In the genomic region with DNA sequence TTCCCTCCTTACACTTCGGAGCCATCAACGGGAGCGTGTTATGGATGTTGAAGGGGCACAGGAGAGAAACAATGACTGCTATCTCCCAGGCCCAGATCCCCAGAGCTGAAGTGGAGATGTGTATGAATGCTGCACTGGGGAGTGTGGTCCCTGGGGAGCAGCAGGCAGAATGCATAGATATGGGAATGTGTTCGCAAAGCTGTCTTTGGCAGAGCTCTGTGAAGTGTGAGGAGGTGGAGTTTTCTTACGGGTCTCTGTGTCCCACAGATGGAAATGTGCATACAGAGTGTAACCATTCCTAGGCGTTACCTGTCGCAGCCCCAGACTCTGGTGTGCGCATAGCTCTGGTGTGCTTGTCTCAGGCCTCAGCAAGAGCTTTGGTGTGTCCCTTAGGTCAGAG, we compare ENCODE assay signal across 20 mouse cellular contexts.
"Had no signal": no experiment of that assay in that cellular context is flagged by ENCODE, and none has a peak within 500 bp of the region (broad histone marks: within the 10 kb centered on the region; RNA-seq: fewer than 3 reads in every experiment).

No protein-coding gene starts in this region.

- H3K4me1 ChIP-seq: liver, embryonic 12.5 days; liver, embryonic 15.5 days had no signal

- H3K9ac ChIP-seq: limb, embryonic 13.5 days; liver, embryonic 12.5 days; liver, embryonic 15.5 days; lung, embryonic 15.5 days; neural tube, embryonic 12.5 days; neural tube, embryonic 15.5 days; stomach, embryonic 15.5 days had no signal

- H3K4me3 ChIP-seq: layer of hippocampus, adult 2 months; limb, embryonic 10.5 days; limb, embryonic 13.5 days; liver, embryonic 12.5 days; liver, embryonic 15.5 days; lung, embryonic 15.5 days; midbrain, embryonic 10.5 days; neural tube, embryonic 12.5 days; neural tube, embryonic 15.5 days; stomach, embryonic 15.5 days had no signal

- DNase-seq: kidney, adult 9 months; kidney, postnatal 14 days; layer of hippocampus, adult 9-11 months; lung, adult 18-20 months; lung, postnatal 36 days; retina, postnatal 1 day; right cerebral cortex, postnatal 25 days; spleen, adult 18-20 months; thymus, postnatal 36 days had no signal

- ATAC-seq: liver, embryonic 12.5 days had no signal

- H3K4me2 ChIP-seq: limb, embryonic 13.5 days; liver, embryonic 12.5 days; liver, embryonic 15.5 days; lung, embryonic 15.5 days; neural tube, embryonic 12.5 days; neural tube, embryonic 15.5 days; stomach, embryonic 15.5 days had no signal

- H3K36me3 ChIP-seq: limb, embryonic 10.5 days; limb, embryonic 13.5 days; liver, embryonic 12.5 days; liver, embryonic 15.5 days; lung, embryonic 15.5 days; midbrain, embryonic 10.5 days; neural tube, embryonic 12.5 days; neural tube, embryonic 15.5 days; stomach, embryonic 15.5 days had no signal

- H3K9me3 ChIP-seq: limb, embryonic 10.5 days; limb, embryonic 13.5 days; liver, embryonic 12.5 days; liver, embryonic 15.5 days; lung, embryonic 15.5 days; megakaryocyte, embryonic 14.5 days; midbrain, embryonic 10.5 days; neural tube, embryonic 12.5 days; neural tube, embryonic 15.5 days; stomach, embryonic 15.5 days had no signal

- H3K27ac ChIP-seq: limb, embryonic 10.5 days; limb, embryonic 13.5 days; liver, embryonic 12.5 days; liver, embryonic 15.5 days; lung, embryonic 15.5 days; midbrain, embryonic 10.5 days; neural tube, embryonic 12.5 days; neural tube, embryonic 15.5 days; stomach, embryonic 15.5 days had no signal

- H3K27me3 ChIP-seq: liver, embryonic 15.5 days; lung, embryonic 15.5 days; neural tube, embryonic 12.5 days; neural tube, embryonic 15.5 days; stomach, embryonic 15.5 days had no signal
